Mouse (Mus musculus): ENCODE measurements around the gene Psd4. TPM values are rescaled to one million over a fixed set of nuclear protein-coding genes. Genes with fewer than 3 reads are reported as not detected.

The Psd4 gene
- polyA plus RNA-seq (2012; rRNA removed), result 7.4 and 10.1 TPM in 2 replicates

GRCm38 (mm10) chr2:24367030-24367894, at the start of gene Psd4:
Gene Psd4, plus strand, starts transcription at chr2:24367580.

GRCm38 (mm10) chr2:24336545-24336944, 30.8 kb upstream of the Psd4 start, which contains the start of gene Il1rn:
Gene Il1rn, plus strand, starts transcription at chr2:24336853.

Other genes starting within 250 kb of the Psd4 start
- 1.0 and 1.2 TPM in 2 replicates for gene Il1f8, start 214.4 kb upstream of the Psd4 start, polyA plus RNA-seq (2012; rRNA removed)
- 1.0 and 1.1 TPM in 2 replicates for gene Il1f9, start 181.1 kb upstream of the Psd4 start, polyA plus RNA-seq (2012; rRNA removed)
- 2.3 and 3.2 TPM in 2 replicates for gene Il1f6, start 152.2 kb upstream of the Psd4 start, polyA plus RNA-seq (2012; rRNA removed)
- 18.0 and 41.2 TPM in 2 replicates for gene Il1f5, start 90.6 kb upstream of the Psd4 start, polyA plus RNA-seq (2012; rRNA removed)
- not detected in 2 replicates for gene Il1f10, start 76.4 kb upstream of the Psd4 start, polyA plus RNA-seq (2012; rRNA removed)
- 2.6 and 2.7 TPM in 2 replicates for gene Il1rn, start 30.7 kb upstream of the Psd4 start, polyA plus RNA-seq (2012; rRNA removed)
- 0.08 TPM in 1 of 2 replicates, not detected in the other for gene Pax8, start 108.0 kb downstream of the Psd4 start, polyA plus RNA-seq (2012; rRNA removed)